Mouse (Mus musculus) telencephalon, adult 2 months (tissue): Measurements from ENCODE around the gene Ran.

ENCODE experiments used
- DNase-seq: peaks from one replicate; pipeline ENCODE4 v3.0.0-alpha.2; 2011; ENCODE audit warnings: low read depth, low spot score

Gene Ran

DNA sequence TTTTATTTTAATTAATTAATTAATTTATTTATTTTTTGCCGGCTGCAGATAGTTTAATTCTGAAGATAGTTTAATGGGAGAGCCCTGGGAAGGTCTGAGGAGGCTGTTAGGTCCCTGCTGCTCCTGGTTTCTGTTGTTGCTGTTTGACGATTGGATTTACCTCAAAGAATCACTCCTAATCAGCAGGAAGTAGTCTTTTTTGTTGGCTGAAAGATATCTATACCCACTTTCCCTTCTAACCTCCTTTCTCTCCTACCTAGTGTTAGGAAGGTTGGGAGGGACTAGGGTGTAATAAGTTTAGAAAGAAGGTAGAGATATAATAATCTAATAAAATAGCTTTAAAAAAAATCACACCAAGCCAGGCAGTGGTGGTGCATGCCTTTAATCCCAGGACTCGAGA lies 4.8 kb upstream of the Ran start:
- DNase-seq, result no peak

DNA sequence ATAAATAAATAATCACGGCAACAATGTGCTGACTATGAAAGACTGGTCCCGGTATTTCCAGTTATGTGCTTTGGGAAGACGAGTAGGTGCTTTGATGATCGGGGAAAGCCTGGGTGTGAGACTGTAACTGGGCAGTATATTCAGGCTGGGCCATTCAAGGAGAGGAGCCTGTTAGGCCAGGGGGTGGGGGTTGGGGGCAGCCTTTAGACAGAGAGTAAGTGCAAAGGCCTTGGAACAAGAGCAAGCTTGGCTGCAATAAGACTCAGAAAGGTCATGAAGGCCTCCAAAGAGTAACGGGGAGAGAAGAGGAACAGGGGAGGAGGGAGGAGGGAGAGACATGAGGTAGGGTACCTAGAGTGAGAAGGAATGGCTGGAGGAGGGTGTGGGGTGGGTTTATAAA lies 4.3 kb upstream of the Ran start:
- DNase-seq, result no peak

DNA sequence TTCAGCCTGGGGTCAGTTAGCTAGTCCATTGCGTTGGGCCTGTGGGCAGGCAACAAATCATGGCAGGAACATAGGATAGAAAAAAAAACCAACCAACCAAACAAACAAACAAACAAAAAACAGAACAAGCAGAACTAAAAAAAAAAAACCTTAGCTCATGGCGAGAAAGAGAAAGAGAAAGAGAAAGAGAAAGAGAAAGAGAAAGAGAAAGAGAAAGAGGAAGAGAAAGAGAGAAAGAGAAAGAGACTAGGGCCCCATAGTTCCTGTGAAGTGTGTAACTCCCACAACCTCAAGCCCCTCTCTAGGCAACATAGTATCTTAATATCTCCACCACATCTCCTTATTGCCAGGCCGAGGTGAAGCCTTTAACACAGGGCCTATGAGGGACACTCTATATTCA lies 3.5 kb upstream of the Ran start:
- no peak for DNase-seq

DNA sequence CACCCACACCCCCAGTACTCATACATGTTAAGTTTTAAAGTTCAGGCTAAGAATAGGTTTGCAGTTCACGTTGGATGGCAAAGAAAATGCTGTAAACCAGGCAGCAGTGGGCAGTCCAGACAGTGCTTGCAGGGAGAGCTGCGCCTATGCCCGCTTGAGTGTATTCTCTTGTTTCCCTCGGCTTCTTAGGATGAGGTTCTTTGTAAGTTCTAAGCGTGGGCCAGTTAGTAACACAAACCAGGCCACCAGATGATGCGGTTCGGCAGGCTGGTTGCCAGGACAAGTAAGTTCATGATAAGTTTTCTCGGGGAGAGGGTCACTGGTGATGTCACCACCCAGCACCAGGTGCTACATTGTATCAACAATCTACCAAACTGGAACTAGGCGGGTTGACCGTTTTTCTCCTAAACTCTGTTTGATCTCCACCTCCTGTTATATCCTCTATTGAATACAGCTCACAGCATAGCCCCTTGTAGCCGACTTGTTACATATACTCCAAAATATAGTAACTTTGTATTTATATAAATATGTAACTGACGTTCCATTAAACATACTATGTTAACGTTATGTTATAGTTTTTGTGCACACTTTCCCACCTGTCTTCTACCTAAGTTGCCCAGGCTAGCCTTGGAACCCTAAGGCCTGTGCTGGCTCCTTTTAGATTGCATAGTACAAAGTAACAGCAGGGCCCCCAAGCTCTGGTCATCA lies 933 bp upstream of the Ran start:
- no peak for DNase-seq

DNA sequence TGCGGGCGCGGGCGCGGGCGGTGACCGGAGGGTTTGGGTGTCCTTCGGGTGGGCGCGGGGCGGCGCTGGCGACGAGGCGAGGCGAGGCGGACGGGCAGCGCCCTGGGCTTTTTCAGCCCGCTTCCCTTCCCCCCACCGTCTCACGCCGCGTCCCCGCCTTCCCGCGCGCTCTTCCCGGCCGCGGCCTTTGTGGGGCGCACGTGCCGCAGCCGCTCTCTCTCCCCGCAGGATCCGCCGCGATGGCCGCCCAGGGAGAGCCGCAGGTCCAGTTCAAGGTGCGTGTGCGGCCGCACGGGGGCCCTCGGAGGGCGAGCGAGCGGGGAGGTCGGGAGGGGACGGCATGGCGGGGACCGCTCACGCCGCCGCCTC lies 415 bp downstream of the Ran start:
- no peak for DNase-seq

DNA sequence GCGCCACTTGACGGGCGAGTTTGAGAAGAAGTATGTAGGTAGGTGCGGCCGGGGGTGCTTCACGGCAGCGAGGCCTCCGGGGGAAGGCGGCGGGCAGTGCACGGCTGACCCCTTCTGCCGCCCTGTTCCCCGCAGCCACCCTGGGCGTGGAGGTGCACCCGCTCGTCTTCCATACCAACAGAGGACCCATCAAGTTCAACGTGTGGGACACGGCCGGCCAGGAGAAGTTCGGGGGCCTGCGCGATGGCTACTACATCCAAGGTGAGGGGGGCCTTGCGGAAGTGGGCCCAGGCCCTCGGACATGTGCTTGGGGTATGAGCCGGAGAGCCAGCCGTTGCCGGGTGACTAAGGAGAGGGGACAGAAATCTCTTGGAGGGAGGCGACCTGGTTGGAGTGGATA lies 862 bp downstream of the Ran start:
- DNase-seq, result no peak

DNA sequence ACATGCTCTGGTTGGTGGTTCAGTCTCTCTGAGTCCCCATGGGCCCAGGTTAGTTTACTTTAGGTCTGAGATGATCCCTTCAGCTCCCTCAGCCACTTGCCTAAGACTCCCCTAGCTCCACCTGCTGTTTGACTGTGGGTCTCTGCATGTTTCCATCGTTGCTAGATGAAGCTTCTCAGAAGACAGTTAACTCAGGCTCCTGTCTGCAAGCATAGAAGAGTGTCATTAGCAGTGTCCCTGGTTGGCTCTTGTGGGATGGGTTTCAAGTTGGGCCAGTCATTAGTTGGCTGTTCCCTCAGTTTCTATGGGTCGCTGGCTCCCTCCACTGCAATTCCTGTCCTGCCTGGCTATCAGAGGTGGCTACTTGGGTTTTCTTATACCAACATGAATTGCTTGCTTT lies 5.2 kb downstream of the Ran start:
- DNase-seq, result no peak

DNA sequence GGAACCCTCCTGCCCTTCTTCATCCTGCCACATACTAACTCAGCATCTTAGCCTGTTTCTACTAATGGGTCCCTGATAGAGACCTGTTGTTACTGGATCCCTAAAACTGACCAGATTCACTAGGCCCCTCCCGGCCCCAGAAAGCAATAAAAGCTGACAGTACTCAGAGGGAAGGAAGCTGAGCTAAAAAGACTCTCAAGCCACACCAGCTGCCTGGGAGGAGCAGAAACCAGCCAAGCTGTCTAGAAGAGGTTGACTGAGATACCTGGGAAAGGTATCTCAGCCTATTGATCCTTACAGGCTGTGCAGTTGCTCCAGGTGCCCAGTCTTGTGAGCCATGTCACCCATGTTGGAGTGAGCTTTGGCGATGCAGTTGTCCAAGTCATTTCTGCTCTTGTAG lies 5.9 kb downstream of the Ran start:
- DNase-seq, result no peak

DNA sequence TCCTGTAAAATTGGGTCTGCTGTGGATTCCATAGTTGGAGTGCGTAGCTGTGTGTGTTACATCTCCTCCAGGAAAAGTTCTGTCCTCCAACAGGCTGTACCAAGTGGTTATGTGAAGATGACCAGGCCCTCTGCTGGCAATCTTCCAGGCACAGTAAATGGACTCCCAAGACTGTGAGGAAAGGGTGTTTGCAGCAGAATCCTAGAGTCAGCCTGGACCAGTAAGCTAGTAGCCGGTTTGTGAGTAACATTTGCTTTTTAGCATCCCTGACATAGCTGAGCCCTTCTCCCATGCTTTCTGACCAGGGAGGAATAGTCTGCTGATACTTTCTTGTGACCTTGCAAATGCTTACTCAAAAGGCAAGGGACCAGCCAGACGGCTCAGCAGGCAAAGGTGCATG lies 6.3 kb downstream of the Ran start:
- no peak for DNase-seq

DNA sequence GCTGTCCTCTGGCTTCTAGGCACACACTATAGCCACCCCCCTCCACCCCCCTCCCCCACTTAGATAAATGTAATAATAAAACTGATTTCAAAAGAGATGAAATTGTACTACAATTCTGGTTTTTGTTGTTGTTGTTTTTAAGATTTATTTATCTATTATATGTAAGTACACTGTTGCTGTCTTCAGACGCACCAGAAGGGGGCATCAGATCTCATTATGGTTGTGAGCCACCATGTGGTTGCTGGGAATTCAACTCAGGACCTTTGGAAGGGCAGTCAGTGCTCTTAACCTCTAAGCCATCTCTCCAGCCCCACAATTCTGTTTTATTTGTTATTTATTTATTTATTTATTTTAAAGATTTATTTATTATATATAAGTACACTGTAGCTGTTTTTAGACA lies 6.8 kb downstream of the Ran start:
- DNase-seq, result no peak

DNA sequence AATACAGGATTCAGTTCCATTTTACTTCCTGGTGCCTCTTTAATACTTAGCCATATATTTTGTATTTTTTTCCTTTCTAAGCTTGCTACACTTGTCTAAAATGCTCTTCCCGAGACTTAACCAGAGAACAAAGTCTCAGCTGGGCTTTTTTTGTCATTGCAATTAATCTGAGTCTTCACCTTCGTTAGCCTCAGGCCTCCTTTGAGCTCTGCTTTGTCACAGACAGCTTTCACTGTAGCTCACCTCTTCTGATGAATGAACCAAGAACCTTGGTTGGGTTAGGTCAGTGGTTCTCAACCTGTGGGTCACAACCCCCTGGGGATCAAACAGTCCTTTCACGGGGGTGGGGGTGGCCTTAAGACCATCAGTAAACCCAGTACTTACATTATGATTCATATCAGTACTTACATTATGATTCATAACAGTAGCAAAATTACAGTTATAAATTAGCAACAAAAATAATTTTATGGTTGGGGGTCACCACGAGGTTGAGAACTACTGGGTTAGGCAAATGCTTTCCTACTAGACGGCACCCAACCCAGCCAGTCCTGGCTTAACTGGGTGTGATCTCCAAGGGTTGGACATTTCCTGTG lies 9.4 kb downstream of the Ran start:
- DNase-seq, result no peak

DNA sequence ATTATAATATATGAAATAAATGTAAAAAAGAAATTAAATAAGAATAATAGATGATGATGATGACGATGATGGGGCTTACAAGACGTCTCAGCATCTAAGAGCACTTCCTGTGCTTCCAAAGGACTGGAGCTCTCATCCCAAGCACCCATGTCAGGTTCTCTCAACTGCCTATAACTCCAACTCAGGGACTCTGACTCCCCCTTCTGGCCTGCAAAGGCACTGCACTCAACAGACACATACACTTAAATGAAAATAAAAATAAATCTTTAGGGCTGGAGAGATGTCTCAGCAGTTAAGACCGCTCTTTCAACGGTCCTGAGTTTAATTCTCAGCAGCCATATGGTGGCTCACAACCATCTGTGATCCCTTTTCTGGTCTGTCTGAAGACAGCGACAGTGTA lies 16.8 kb downstream of the Ran start:
- DNase-seq, result no peak

DNA sequence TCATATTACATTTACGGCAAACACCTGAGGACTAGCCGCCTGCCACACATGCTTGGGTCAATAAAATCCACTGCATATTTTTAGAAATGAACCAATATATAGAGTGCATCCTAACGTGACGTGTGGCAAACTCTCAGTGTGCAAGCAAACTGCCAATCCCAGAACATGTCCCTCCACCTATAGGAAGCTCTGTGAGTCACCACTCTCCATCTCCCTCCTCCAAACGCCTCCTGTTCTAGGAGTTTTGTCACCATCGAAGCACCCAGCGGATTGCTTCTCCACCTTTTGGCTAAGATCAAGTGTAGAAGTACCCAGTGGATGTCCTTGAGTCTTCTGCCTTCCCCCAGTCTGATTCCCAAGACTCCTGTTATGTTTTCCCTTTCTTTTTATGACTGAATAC lies 17.9 kb downstream of the Ran start:
- no peak for DNase-seq

DNA sequence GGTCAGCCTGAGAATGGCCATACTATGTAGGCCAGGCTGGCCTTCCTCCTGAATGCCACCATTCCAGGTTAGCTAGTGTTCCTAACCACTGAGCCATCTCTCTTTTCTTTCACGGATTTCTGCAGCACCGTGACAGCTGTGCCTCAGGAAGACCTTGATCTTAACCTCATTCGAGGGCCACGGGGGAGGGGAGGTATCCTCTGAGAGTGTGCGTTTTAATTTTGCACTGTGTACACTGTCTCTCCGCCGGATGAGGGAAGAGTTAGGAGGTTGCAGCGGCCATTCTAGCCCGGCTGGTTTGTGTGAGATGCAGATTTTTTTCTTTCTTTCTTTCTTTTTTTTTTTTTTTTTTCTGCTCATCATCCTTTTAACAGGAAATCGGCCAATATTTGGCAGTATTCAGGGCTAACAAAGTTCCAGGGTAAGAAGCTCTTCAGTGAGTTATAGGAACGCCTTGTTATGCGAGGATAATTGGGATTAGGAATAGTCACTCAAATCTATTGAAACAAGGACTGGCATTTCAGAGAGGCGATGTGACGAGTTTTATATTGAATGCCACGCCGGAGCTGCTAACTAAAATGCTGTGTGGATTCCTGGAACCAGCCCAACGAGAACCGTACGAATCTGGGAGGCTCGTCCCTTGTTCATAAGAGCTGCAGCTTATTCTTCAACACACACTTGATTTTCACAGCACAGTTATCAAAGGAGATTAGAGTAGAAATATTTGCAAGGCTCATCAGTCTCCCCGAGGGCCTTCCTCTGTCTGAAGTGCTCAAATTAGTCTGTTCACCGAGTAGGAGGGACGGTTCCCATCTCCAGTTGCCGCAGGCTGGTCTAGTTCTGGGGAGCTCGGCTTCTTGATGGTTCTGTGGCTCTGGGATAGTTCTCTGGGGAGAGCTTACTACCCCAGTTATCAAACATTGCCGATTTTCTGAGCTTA lies 26.0 kb downstream of the Ran start:
- DNase-seq, result no peak

DNA sequence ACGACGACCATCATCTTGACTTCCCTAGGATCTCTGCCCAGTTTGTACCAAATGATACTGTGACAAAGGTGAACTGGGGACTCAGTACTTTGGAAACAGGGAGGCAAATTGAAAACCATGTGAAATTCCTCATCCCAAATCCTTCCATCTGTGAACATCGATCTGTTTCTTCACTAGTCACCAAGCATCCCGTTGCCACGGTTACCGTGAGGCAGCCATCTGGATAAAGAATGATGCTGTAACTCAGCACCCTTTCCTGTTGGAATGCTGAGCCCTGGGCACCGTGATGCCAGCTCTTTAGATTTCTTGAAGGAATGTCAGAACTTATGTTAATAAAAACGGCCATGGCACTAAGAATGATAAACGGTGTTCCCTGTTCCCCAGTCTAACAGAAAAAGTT lies 29.5 kb downstream of the Ran start:
- DNase-seq, result peak; percentile 71

DNA sequence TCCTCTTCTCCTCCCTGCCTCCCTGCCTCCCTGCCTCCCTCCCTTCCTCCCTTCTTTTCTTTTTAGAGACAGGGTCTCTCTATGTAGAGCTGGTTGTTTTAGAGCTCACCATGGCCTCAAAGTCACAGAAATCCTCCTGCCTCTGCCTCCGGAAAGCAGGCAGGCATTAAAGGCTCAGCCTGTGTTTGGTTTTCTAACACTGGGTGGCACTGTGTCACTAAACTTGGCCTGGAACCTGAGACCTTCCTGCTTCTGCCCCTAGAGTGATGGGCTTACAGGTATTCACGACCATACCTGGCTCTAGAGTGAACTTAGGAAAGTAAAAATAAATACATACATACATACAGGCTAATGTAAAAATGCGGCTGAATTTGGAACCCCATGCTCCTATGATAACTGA lies 32.0 kb downstream of the Ran start:
- DNase-seq, result no peak

DNA sequence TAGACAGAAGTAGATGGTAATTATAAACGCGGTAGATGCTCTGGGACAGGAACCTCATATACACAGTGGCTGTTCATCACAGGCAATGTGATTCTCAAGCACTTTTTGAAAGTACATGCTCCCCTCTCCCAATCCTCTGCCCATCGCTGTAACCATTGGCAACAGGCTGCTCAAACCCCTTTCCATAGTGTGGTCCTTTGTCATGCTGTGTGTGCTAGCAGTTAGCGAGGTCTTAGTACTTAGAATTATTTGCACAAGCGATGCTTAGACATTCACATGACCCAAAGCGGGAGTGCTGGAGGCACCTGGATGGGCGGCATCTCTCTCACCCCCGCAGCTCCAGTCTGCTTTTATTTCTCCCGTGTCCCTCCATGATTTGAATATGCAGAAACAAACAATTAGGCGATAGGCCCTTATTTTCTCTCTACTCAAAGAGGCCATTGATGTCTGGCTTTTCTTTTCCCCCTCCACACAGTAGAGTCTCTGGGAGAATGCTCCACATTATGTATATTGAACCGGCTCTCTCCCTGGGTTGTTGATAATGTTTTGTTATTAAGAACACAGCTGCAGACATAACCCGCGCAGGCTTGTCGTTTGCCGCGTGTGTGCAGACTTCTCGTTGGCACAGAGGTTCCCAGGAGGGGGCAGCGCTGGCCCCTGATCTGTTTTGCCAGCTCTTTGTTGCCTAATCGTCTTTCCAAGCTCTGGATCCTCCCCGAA lies 32.9 kb downstream of the Ran start:
- DNase-seq, result no peak

DNA sequence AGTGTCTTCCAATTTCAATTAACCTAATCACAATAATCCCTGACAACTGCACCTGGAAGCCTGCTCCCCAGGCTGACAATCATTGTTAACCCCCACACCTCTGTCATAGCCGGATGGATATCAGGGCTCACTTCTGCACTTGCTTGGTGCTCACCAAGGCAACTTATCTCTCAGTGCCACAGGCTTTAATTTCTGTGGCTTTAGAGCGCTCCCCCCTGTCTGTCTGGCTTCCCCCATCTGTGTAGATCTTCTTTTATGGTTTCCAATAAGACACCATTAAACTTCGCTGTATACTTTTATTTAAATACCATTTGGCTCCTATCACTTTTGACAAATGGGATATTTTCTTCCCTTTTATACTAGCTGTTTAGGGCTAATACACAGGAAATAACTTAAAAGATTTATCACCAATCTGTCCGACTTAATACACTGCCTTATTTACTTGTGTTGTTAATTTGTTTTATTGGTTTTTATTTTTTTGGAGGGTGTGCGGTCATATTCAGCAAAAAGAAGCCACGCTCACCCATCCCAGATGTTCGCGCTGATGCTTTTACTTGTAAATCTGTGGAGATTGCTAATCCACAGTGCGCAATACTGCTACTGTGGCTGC lies 34.9 kb downstream of the Ran start:
- DNase-seq, result no peak

DNA sequence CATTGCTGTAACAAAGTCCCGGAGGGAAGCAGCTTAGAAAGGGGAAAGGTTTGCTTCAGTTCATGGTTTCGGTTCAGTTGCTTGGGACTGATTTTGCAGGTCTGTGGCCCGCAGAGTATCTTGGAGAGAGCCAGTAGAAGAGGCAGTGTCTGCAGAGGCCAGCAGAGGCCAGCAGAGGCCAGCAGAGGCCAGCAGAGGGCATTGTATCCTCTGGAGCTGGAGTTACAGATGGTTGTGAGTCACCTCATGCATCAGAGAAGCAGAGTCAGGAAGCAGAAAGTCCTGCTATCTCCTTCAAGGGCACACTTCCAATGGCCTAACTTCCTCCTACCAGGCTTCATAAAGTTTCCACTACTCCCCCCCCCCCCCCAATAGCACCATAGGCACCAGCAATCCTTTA lies 39.2 kb downstream of the Ran start:
- DNase-seq, result no peak

DNA sequence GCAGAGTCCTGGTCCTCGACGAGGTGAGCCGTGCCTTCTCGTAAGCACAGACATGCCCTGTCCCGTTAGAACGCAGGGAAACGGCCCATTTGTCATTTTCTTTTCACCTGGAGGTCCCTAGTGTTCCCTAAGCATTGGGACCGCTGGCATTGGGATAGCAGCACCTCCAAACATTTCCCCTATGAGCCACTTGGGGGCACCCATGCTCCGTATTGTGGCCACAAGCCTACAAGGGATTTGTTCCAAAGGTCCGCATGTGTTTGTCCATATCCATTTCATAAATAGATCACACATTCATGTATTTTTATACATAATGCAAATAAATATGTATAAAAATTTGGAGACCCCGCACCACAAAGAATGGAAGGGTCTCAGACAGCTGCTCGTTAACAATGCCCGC lies 41.7 kb downstream of the Ran start:
- DNase-seq, result no peak

DNA sequence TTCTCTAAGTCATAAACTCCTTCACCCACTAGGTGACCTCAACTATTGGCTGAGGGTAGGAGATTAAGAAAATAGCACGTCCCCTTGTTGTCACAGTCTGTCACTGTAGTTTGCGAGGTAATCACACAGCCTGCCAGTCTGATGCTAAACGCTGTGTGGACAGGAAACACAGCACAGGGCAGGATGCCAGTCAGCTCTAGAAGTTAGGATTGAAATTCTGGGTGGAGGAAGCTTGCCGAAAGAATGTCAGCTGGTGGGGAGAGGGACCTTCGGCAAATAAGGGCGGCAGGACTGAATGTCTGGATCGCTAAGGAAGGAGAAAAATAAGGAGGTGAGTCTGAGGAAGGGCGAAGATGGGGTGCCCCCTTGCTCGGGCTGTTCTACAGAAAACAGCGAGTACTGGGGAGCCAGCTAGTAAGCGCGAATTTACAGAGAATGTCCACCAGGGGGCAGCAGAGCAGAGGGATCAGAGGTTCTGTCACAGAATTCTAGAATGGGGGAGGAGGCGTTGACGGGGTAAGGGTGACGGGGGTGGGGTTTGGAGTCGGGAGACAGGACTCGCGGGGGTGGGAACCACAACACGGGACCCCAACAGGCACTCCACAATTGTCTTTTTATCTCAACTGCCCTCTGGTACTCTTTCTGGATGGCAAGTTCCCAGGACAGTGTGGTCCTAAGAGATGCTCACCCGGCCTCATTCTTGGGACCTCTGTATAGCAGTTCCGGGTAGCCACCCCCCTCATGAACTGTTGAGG lies 43.3 kb downstream of the Ran start:
- peak; percentile 52 for DNase-seq
